Mouse (Mus musculus) thymus, adult 2 months (tissue): ENCODE results near the gene Ryr1.

Source experiments
- CTCF ChIP-seq: fragments of 200-500 bp; IDR thresholded peaks from 2 replicates; pipeline ENCODE4 v1.5.1; 2012; ENCODE audit warnings: mild to moderate bottlenecking, control low read depth, low read length, moderate library complexity, borderline replicate concordance; ENCODE audit not compliant: control insufficient read depth, poor library complexity, insufficient read depth; ENCODE audit errors: extremely low read depth
- POLR2A ChIP-seq: fragments of 200-500 bp; IDR thresholded peaks from 2 replicates; pipeline ENCODE4 v1.6.1; 2012; ENCODE audit warnings: mild to moderate bottlenecking, low read length, control low read depth, moderate library complexity; ENCODE audit not compliant: control insufficient read depth, poor library complexity, insufficient read depth; ENCODE audit errors: extremely low read depth

DNA sequence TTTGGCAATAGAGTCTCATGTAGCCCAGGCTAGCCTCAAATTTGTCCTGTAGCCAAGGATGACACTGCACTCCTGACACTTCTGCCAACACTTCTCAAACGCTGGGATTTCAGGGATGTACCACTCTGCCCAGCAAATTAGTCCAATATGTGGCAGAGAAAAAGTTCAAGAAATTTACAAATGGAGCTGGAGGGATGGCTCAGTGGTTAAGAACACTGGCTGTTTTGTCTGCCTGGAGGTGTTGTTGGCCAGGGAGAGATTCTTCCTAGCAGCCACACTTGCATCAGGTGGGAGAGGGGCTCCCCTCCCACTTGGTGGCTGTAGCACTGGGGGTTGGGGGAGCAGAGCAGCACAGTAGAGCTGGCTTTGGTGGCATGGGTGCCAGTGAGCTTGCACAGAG lies 5.5 kb downstream of the Ryr1 start:
- TF ChIP-seq POLR2A = no peak
- no peak for TF ChIP-seq CTCF
